Mouse (Mus musculus): ENCODE measurements around the gene Slc22a23. TPM values are rescaled to one million over a fixed set of nuclear protein-coding genes. Genes with fewer than 3 reads are reported as not detected.

The Slc22a23 gene
- polyA plus RNA-seq, 1 experiment from 2014 or later: 7.3 TPM

GRCm38 (mm10) chr13:34289567-34289966 lies 55.4 kb downstream of the Slc22a23 start:
- no peak overlapping the region for H3K4me2 ChIP-seq
- no peak for ATAC-seq (replicated peaks; ENCODE audit: insufficient number of reproducible peaks, low FRiP score, low TSS enrichment)
- H3K4me1 ChIP-seq (ENCODE audit: control insufficient read depth, insufficient read depth, low read length): 0 out of 2 replicates have a peak, but pooled peaks cover 4% of the 10 kb centered on the region
- H3K4me3 ChIP-seq (ENCODE audit: low read depth, low read length): no peak overlapping the region
- no peaks in the 10 kb centered on the region for H3K36me3 ChIP-seq (ENCODE audit: control insufficient read depth, insufficient read depth, low read length)
- H3K9me3 ChIP-seq (replicated peaks; ENCODE audit: control insufficient read depth, low read length): no peaks in the 10 kb centered on the region
- 95% methylated on average over 2 of the region's 2 CpGs for WGBS (ENCODE audit: insufficient replicate concordance)
- H3K27me3 ChIP-seq (ENCODE audit: control insufficient read depth, insufficient read depth, low read length): no peaks in the 10 kb centered on the region
- H3K27ac ChIP-seq (ENCODE audit: low read depth, low read length): no peak overlapping the region
- no peak overlapping the region for H3K9ac ChIP-seq (ENCODE audit: low read depth, low read length)

GRCm38 (mm10) chr13:34288129-34288528 lies 56.9 kb downstream of the Slc22a23 start:
- 0 out of 2 replicates have a peak, but pooled peaks cover 4% of the 10 kb centered on the region for H3K4me1 ChIP-seq (ENCODE audit: control insufficient read depth, insufficient read depth, low read length)
- 63% methylated on average over 2 of the region's 2 CpGs for WGBS (ENCODE audit: insufficient replicate concordance)
- H3K27me3 ChIP-seq (ENCODE audit: control insufficient read depth, insufficient read depth, low read length): no peaks in the 10 kb centered on the region
- ATAC-seq (replicated peaks; ENCODE audit: insufficient number of reproducible peaks, low FRiP score, low TSS enrichment): no peak
- H3K9me3 ChIP-seq (replicated peaks; ENCODE audit: control insufficient read depth, low read length): no peaks in the 10 kb centered on the region
- no peak overlapping the region for H3K27ac ChIP-seq (ENCODE audit: low read depth, low read length)
- H3K4me2 ChIP-seq: no peak overlapping the region
- H3K36me3 ChIP-seq (ENCODE audit: control insufficient read depth, insufficient read depth, low read length): no peaks in the 10 kb centered on the region
- H3K9ac ChIP-seq (ENCODE audit: low read depth, low read length): no peak overlapping the region
- H3K4me3 ChIP-seq (ENCODE audit: low read depth, low read length): no peak overlapping the region

GRCm38 (mm10) chr13:34287601-34288083 lies 57.3 kb downstream of the Slc22a23 start:
- Histone ChIP-seq H3K4me1 (ENCODE audit: control insufficient read depth, insufficient read depth, low read length) (0 out of 2 replicates have a peak, but pooled peaks cover 4% of the 10 kb centered on the region), H3K27ac (ENCODE audit: low read depth, low read length) (no peak overlapping the region), H3K27me3 (ENCODE audit: control insufficient read depth, insufficient read depth, low read length) (no peaks in the 10 kb centered on the region), H3K9me3 (replicated peaks; ENCODE audit: control insufficient read depth, low read length) (no peaks in the 10 kb centered on the region), H3K9ac (ENCODE audit: low read depth, low read length) (no peak overlapping the region), H3K36me3 (ENCODE audit: control insufficient read depth, insufficient read depth, low read length) (no peaks in the 10 kb centered on the region), H3K4me3 (ENCODE audit: low read depth, low read length) (no peak overlapping the region), H3K4me2 (peak overlapping the region; percentile 33; the same call in 1 of the 2 replicates)
- ATAC-seq (replicated peaks; ENCODE audit: insufficient number of reproducible peaks, low FRiP score, low TSS enrichment): no peak
- 30% methylated on average over 9 of the region's 9 CpGs for WGBS (ENCODE audit: insufficient replicate concordance)

DNA sequence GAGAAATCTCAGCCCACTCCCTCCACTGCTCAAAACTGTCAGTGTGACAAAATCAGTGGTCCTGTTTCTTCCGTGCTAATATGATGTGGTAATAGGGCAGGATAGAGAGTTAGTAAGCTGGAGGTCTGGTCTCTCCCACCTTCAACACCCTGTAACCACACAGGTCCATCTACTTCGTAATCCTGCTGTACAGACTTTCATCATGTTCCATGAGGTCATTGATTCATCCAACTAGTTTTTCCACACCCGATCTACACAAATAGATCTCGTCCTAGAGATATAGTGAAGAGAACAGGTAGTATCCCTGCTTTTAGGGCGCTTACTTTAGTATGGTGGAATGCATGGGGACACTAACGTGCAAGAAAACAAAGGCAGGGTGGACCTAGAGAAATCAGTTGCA lies 63.6 kb downstream of the Slc22a23 start:
- Histone ChIP-seq H3K9me3 (replicated peaks; ENCODE audit: control insufficient read depth, low read length) (no peaks in the 10 kb centered on the region), H3K27ac (ENCODE audit: low read depth, low read length) (no peak overlapping the region), H3K36me3 (ENCODE audit: control insufficient read depth, insufficient read depth, low read length) (no peaks in the 10 kb centered on the region), H3K4me3 (ENCODE audit: low read depth, low read length) (no peak overlapping the region), H3K27me3 (ENCODE audit: control insufficient read depth, insufficient read depth, low read length) (no peaks in the 10 kb centered on the region), H3K4me2 (no peak overlapping the region), H3K4me1 (ENCODE audit: control insufficient read depth, insufficient read depth, low read length) (peaks cover 6% of the 10 kb centered on the region; the same call in 1 of the 2 replicates), H3K9ac (ENCODE audit: low read depth, low read length) (no peak overlapping the region)
- no peak for ATAC-seq (replicated peaks; ENCODE audit: insufficient number of reproducible peaks, low FRiP score, low TSS enrichment)
- WGBS (ENCODE audit: insufficient replicate concordance): 76% methylated on average over 6 of the region's 6 CpGs

GRCm38 (mm10) chr13:34278759-34279270 lies 66.2 kb downstream of the Slc22a23 start:
- no peaks in the 10 kb centered on the region for H3K36me3 ChIP-seq (ENCODE audit: control insufficient read depth, insufficient read depth, low read length)
- H3K27ac ChIP-seq (ENCODE audit: low read depth, low read length): no peak overlapping the region
- no peak for ATAC-seq (replicated peaks; ENCODE audit: insufficient number of reproducible peaks, low FRiP score, low TSS enrichment)
- H3K4me1 ChIP-seq (ENCODE audit: control insufficient read depth, insufficient read depth, low read length): peaks cover 6% of the 10 kb centered on the region; the same call in 1 of the 2 replicates
- H3K9me3 ChIP-seq (replicated peaks; ENCODE audit: control insufficient read depth, low read length): no peaks in the 10 kb centered on the region
- no peak overlapping the region for H3K9ac ChIP-seq (ENCODE audit: low read depth, low read length)
- WGBS (ENCODE audit: insufficient replicate concordance): 75% methylated on average over 5 of the region's 5 CpGs
- no peak overlapping the region for H3K4me2 ChIP-seq
- no peak overlapping the region for H3K4me3 ChIP-seq (ENCODE audit: low read depth, low read length)
- H3K27me3 ChIP-seq (ENCODE audit: control insufficient read depth, insufficient read depth, low read length): no peaks in the 10 kb centered on the region

DNA sequence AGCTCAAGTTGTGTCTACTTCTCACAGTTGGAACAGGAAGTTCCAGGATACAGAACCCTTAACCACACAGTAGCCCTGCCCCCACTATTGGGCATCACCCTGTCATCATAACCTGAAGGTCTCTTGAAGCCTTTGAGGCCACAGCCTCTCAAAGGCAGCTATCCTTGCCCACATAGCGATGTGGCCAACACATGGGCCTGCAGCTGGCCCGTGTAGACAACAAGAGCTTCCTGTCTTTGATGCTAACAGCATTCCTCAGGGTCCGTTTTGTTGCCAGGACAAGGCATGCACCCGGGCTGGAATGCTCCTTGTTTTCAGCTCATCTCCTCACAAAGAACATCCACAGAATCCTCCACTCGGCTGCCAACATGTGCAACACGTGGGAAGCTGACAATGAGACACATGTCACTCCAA lies 66.7 kb downstream of the Slc22a23 start:
- Histone ChIP-seq H3K4me2 (no peak overlapping the region), H3K9ac (ENCODE audit: low read depth, low read length) (no peak overlapping the region), H3K36me3 (ENCODE audit: control insufficient read depth, insufficient read depth, low read length) (no peaks in the 10 kb centered on the region), H3K4me3 (ENCODE audit: low read depth, low read length) (no peak overlapping the region), H3K27me3 (ENCODE audit: control insufficient read depth, insufficient read depth, low read length) (no peaks in the 10 kb centered on the region), H3K27ac (ENCODE audit: low read depth, low read length) (no peak overlapping the region), H3K4me1 (ENCODE audit: control insufficient read depth, insufficient read depth, low read length) (peaks cover 6% of the 10 kb centered on the region; the same call in 1 of the 2 replicates), H3K9me3 (replicated peaks; ENCODE audit: control insufficient read depth, low read length) (no peaks in the 10 kb centered on the region)
- 54% methylated on average over 6 of the region's 6 CpGs for WGBS (ENCODE audit: insufficient replicate concordance)
- no peak for ATAC-seq (replicated peaks; ENCODE audit: insufficient number of reproducible peaks, low FRiP score, low TSS enrichment)

DNA sequence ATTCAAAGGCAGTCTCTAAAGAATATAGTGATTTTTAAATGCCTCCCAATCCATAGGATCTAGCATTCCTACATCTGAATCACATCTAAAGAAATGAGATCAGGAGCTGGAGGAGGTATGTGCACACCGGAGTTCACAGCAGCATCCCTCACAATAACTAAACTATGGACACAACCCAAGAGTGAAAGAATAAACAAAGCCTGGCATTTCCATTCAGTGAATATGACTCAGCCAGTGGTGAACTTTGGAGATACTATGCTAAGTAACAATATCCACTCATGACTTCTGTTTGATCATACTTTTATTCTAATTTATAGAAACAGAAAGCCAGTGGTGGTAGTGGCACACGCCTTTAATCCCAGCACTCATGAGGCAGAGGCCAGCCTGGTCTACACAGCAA lies 67.4 kb downstream of the Slc22a23 start:
- Histone ChIP-seq H3K9ac (ENCODE audit: low read depth, low read length) (no peak overlapping the region), H3K27me3 (ENCODE audit: control insufficient read depth, insufficient read depth, low read length) (no peaks in the 10 kb centered on the region), H3K36me3 (ENCODE audit: control insufficient read depth, insufficient read depth, low read length) (no peaks in the 10 kb centered on the region), H3K27ac (ENCODE audit: low read depth, low read length) (no peak overlapping the region), H3K4me1 (ENCODE audit: control insufficient read depth, insufficient read depth, low read length) (peaks cover 6% of the 10 kb centered on the region; the same call in 1 of the 2 replicates), H3K9me3 (replicated peaks; ENCODE audit: control insufficient read depth, low read length) (no peaks in the 10 kb centered on the region), H3K4me3 (ENCODE audit: low read depth, low read length) (no peak overlapping the region), H3K4me2 (no peak overlapping the region)
- WGBS (ENCODE audit: insufficient replicate concordance): 87% methylated on average over 2 of the region's 2 CpGs
- no peak for ATAC-seq (replicated peaks; ENCODE audit: insufficient number of reproducible peaks, low FRiP score, low TSS enrichment)

- Histone ChIP-seq H3K36me3 (ENCODE audit: control insufficient read depth, insufficient read depth, low read length) (no peaks in the 10 kb centered on the region), H3K27me3 (ENCODE audit: control insufficient read depth, insufficient read depth, low read length) (no peaks in the 10 kb centered on the region), H3K4me1 (ENCODE audit: control insufficient read depth, insufficient read depth, low read length) (peaks cover 9% of the 10 kb centered on the region; the same call in 1 of the 2 replicates), H3K4me2 (no peak overlapping the region), H3K27ac (ENCODE audit: low read depth, low read length) (no peak overlapping the region), H3K9me3 (replicated peaks; ENCODE audit: control insufficient read depth, low read length) (no peaks in the 10 kb centered on the region), H3K4me3 (ENCODE audit: low read depth, low read length) (no peak overlapping the region), H3K9ac (ENCODE audit: low read depth, low read length) (no peak overlapping the region)
- 60% methylated on average over 3 of the region's 3 CpGs for whole genome bisulfite sequencing (ENCODE audit: insufficient replicate concordance)
- no peak for ATAC-seq (replicated peaks; ENCODE audit: insufficient number of reproducible peaks, low FRiP score, low TSS enrichment)
Measured at GRCm38 (mm10) chr13:34277001-34277400, 68.0 kb downstream of the Slc22a23 start.

GRCm38 (mm10) chr13:34274890-34275289 lies 70.1 kb downstream of the Slc22a23 start:
- H3K9ac ChIP-seq (ENCODE audit: low read depth, low read length): no peak overlapping the region
- WGBS (ENCODE audit: insufficient replicate concordance): 66% methylated on average over 1 of the region's 1 CpGs
- ATAC-seq (replicated peaks; ENCODE audit: insufficient number of reproducible peaks, low FRiP score, low TSS enrichment): no peak
- no peak overlapping the region for H3K4me3 ChIP-seq (ENCODE audit: low read depth, low read length)
- peaks cover 9% of the 10 kb centered on the region; the same call in 1 of the 2 replicates for H3K4me1 ChIP-seq (ENCODE audit: control insufficient read depth, insufficient read depth, low read length)
- H3K36me3 ChIP-seq (ENCODE audit: control insufficient read depth, insufficient read depth, low read length): no peaks in the 10 kb centered on the region
- no peak overlapping the region for H3K4me2 ChIP-seq
- no peaks in the 10 kb centered on the region for H3K27me3 ChIP-seq (ENCODE audit: control insufficient read depth, insufficient read depth, low read length)
- no peaks in the 10 kb centered on the region for H3K9me3 ChIP-seq (replicated peaks; ENCODE audit: control insufficient read depth, low read length)
- H3K27ac ChIP-seq (ENCODE audit: low read depth, low read length): no peak overlapping the region
